Mouse (Mus musculus): ENCODE measurements around the gene Gm13089. TPM values are rescaled to one million over a fixed set of nuclear protein-coding genes. Genes with fewer than 3 reads are reported as not detected.
"Not testable (repeated sequence)": the region's sequence is repeated elsewhere in the genome, so short reads cannot be mapped to it uniquely, and the experiment has no call there.

Gm13089 gene
- polyA plus RNA-seq (2012; rRNA removed), result not detected in 2 replicates

- no peaks in the 10 kb centered on the region for H3K27me3 ChIP-seq (ENCODE audit: control insufficient read depth, insufficient read depth, low read length)
- DNase-seq, result no peak
- 81% methylated on average over 2 of the region's 2 CpGs for WGBS
- H3K27ac ChIP-seq (ENCODE audit: insufficient read depth, low read length), result no peak within 1 kb of the TSS
- no peak within 1 kb of the TSS for H3K4me3 ChIP-seq (replicated peaks; ENCODE audit: insufficient read depth, low read depth, low read length)
- no peak for TF ChIP-seq POLR2A (IDR thresholded peaks at IDR 0.05; ENCODE audit: borderline replicate concordance, insufficient read depth, low read length)
- no peak for TF ChIP-seq CTCF (IDR thresholded peaks at IDR 0.05; ENCODE audit: borderline replicate concordance, insufficient read depth, low read depth, low read length)
- H3K4me1 ChIP-seq (ENCODE audit: control insufficient read depth, insufficient read depth, low read length), result no peaks in the 10 kb centered on the region
Observed at GRCm38 (mm10) chr4:143702611-143703010, at the start of gene Gm13089. Gene Gm13089, minus strand, starts transcription at chr4:143702711.

- Histone ChIP-seq H3K4me1 (ENCODE audit: control insufficient read depth, insufficient read depth, low read length) (no peaks in the 10 kb centered on the region), H3K27me3 (ENCODE audit: control insufficient read depth, insufficient read depth, low read length) (no peaks in the 10 kb centered on the region), H3K27ac (ENCODE audit: insufficient read depth, low read length) (no peak within 1 kb of the TSS), H3K4me3 (replicated peaks; ENCODE audit: insufficient read depth, low read depth, low read length) (no peak within 1 kb of the TSS)
- TF ChIP-seq POLR2A (IDR thresholded peaks at IDR 0.05; ENCODE audit: borderline replicate concordance, insufficient read depth, low read length), result no peak
- no peak for TF ChIP-seq CTCF (IDR thresholded peaks at IDR 0.05; ENCODE audit: borderline replicate concordance, insufficient read depth, low read depth, low read length)
- no peak for DNase-seq
- 87% methylated on average over 1 of the region's 1 CpGs for WGBS
Observed at GRCm38 (mm10) chr4:143719155-143719554, 16.6 kb upstream of the Gm13089 start, which contains the start of gene Gm13078. Gene Gm13078, plus strand, starts transcription at chr4:143719455.

GRCm38 (mm10) chr4:143657146-143657545 is 45.4 kb downstream of the Gm13089 start, which contains the start of gene Gm13088:
Gene Gm13088, minus strand, starts transcription at chr4:143657246.
- not testable (repeated sequence) for H3K27me3 ChIP-seq (ENCODE audit: control insufficient read depth, insufficient read depth, low read length); DNase-seq; H3K4me3 ChIP-seq (replicated peaks; ENCODE audit: insufficient read depth, low read depth, low read length); H3K27ac ChIP-seq (ENCODE audit: insufficient read depth, low read length); H3K4me1 ChIP-seq (ENCODE audit: control insufficient read depth, insufficient read depth, low read length)

Other genes starting within 250 kb of the Gm13089 start
- not detected in 2 replicates for gene Gm13043, start 191.4 kb downstream of the Gm13089 start, polyA plus RNA-seq (2012; rRNA removed)
- not detected in 2 replicates for gene Gm13040, start 166.8 kb downstream of the Gm13089 start, polyA plus RNA-seq (2012; rRNA removed)
- not detected in 2 replicates for gene BC080695, start 151.0 kb downstream of the Gm13089 start, polyA plus RNA-seq (2012; rRNA removed)
- gene Gm13057, start 151.0 kb downstream of the Gm13089 start, polyA plus RNA-seq (2012; rRNA removed), result not detected in 2 replicates
- gene Gm13083, start 87.7 kb downstream of the Gm13089 start, polyA plus RNA-seq (2012; rRNA removed), result not detected in 2 replicates
- not detected in 2 replicates for gene Gm13088, start 45.5 kb downstream of the Gm13089 start, polyA plus RNA-seq (2012; rRNA removed)
- gene Gm13078, start 16.7 kb upstream of the Gm13089 start, polyA plus RNA-seq (2012; rRNA removed), result not detected in 2 replicates
- gene Gm13023, start 86.6 kb upstream of the Gm13089 start, polyA plus RNA-seq (2012; rRNA removed), result not detected in 2 replicates
- not detected in 2 replicates for gene Gm13084, start 113.4 kb upstream of the Gm13089 start, polyA plus RNA-seq (2012; rRNA removed)
- not detected in 2 replicates for gene Gm13103, start 143.8 kb upstream of the Gm13089 start, polyA plus RNA-seq (2012; rRNA removed)
- gene Pramef6, start 197.7 kb upstream of the Gm13089 start, polyA plus RNA-seq (2012; rRNA removed), result not detected in 2 replicates
- not detected in 2 replicates for gene Pramef25, start 248.3 kb upstream of the Gm13089 start, polyA plus RNA-seq (2012; rRNA removed)